Mouse (Mus musculus): ENCODE results near the gene Gm20605. TPM values are rescaled to one million over a fixed set of nuclear protein-coding genes. Genes with fewer than 3 reads are reported as not detected.
A peak's percentile ranks its signal among the peaks of the same experiment; 100 is the strongest.

The Gm20605 gene
- polyA plus RNA-seq, 1 experiment, result 3.3 TPM

- TF ChIP-seq MYOD1 (IDR thresholded peaks at IDR 0.05; ENCODE audit: control insufficient read depth in 1 of 3, insufficient read length in 2 of 3, low read depth in 2 of 3) (no peak), REST (IDR thresholded peaks at IDR 0.05; ENCODE audit: insufficient read depth, insufficient read length) (no peak), USF1 (IDR thresholded peaks at IDR 0.05; ENCODE audit: low read depth) (no peak), MAX (IDR thresholded peaks at IDR 0.05; ENCODE audit: low read depth) (no peak)
- Histone ChIP-seq H3K4me3 (no peak overlapping the region), H3K4me2 (ENCODE audit: low read depth) (no peak overlapping the region), H3ac (ENCODE audit: control insufficient read depth, insufficient read length) (no peak overlapping the region), H3K36me3 (ENCODE audit: control insufficient read depth, insufficient read depth) (no peaks in the 10 kb centered on the region), H3K27me3 (ENCODE audit: control insufficient read depth, insufficient read depth, insufficient read length) (no peaks in the 10 kb centered on the region), H3K79me2 (ENCODE audit: control insufficient read depth, insufficient read depth) (peaks cover 13% of the 10 kb centered on the region)
These were observed 30.7 kb upstream of the Gm20605 start for GRCm38 (mm10) chr5:137598100-137598826.

DNA sequence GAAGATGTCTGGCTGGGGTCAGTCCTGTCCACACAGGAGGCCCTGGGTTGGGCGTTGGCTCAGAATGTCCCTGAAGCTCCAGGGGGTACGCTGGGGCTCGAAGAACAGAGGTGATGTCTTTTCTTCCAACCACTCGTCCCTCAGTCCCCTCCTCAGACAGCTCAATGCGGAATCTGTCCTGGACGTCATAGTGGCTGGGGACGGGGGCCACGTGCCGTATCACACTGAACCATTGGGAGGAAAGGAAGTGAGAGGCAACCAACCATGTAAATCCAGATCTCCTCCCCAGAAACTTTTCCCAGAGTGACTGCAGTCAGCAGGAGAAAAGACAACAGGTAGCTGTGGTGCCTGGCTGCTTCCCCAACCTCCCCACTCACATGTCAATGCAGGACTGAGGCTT, 29.4 kb upstream of the Gm20605 start:
- H3K4me3 ChIP-seq, result peak overlapping the region; percentile 56
- peak overlapping the region; percentile 96 for H3K4me2 ChIP-seq (ENCODE audit: low read depth)
- H3K79me2 ChIP-seq (ENCODE audit: control insufficient read depth, insufficient read depth), result peaks cover 13% of the 10 kb centered on the region
- no peaks in the 10 kb centered on the region for H3K36me3 ChIP-seq (ENCODE audit: control insufficient read depth, insufficient read depth)
- H3K27me3 ChIP-seq (ENCODE audit: control insufficient read depth, insufficient read depth, insufficient read length), result no peaks in the 10 kb centered on the region
- no peak for TF ChIP-seq TCF3 (IDR thresholded peaks at IDR 0.05; ENCODE audit: insufficient read length, low read depth)
- TF ChIP-seq E2F4 (IDR thresholded peaks at IDR 0.05; ENCODE audit: insufficient read depth), result no peak
- no peak for TF ChIP-seq MAX (IDR thresholded peaks at IDR 0.05; ENCODE audit: low read depth)
- no peak for TF ChIP-seq USF1 (IDR thresholded peaks at IDR 0.05; ENCODE audit: low read depth)
- TF ChIP-seq REST (IDR thresholded peaks at IDR 0.05; ENCODE audit: insufficient read depth, insufficient read length), result no peak
- TF ChIP-seq MYOD1 (IDR thresholded peaks at IDR 0.05; ENCODE audit: control insufficient read depth in 1 of 3, insufficient read length in 2 of 3, low read depth in 2 of 3), result no peak
- no peak for TF ChIP-seq SRF (IDR thresholded peaks at IDR 0.05; ENCODE audit: control insufficient read depth, insufficient read length, low read depth)
- no peak for TF ChIP-seq POLR2A (IDR thresholded peaks at IDR 0.05; ENCODE audit: insufficient read length, low read depth)
- TF ChIP-seq TCF12 (IDR thresholded peaks at IDR 0.05; ENCODE audit: insufficient read depth, poor library complexity, severe bottlenecking), result no peak
- TF ChIP-seq MYOG (IDR thresholded peaks at IDR 0.05; ENCODE audit: control insufficient read depth in 1 of 3, insufficient read depth in 1 of 3, insufficient read length in 2 of 3, low read depth in 2 of 3), result no peak
- no peak for TF ChIP-seq POLR2AphosphoS2 (IDR thresholded peaks at IDR 0.05; ENCODE audit: insufficient read length, low read depth)
- TF ChIP-seq CEBPB (IDR thresholded peaks at IDR 0.05; ENCODE audit: insufficient read depth, poor library complexity, severe bottlenecking), result no peak
- no peak overlapping the region for H3ac ChIP-seq (ENCODE audit: control insufficient read depth, insufficient read length)

GRCm38 (mm10) chr5:137600281-137600618, 28.7 kb upstream of the Gm20605 start:
- H3K79me2 ChIP-seq (ENCODE audit: control insufficient read depth, insufficient read depth), result peaks cover 13% of the 10 kb centered on the region
- H3K27me3 ChIP-seq (ENCODE audit: control insufficient read depth, insufficient read depth, insufficient read length), result no peaks in the 10 kb centered on the region
- peaks cover 6% of the 10 kb centered on the region for H3K36me3 ChIP-seq (ENCODE audit: control insufficient read depth, insufficient read depth)
- peak overlapping the region; percentile 56 for H3K4me3 ChIP-seq
- TF ChIP-seq TCF3 (IDR thresholded peaks at IDR 0.05; ENCODE audit: insufficient read length, low read depth), result no peak
- TF ChIP-seq CEBPB (IDR thresholded peaks at IDR 0.05; ENCODE audit: insufficient read depth, poor library complexity, severe bottlenecking), result no peak
- TF ChIP-seq USF1 (IDR thresholded peaks at IDR 0.05; ENCODE audit: low read depth), result no peak
- no peak for TF ChIP-seq REST (IDR thresholded peaks at IDR 0.05; ENCODE audit: insufficient read depth, insufficient read length)
- peak; percentile 51 for TF ChIP-seq POLR2AphosphoS2 (IDR thresholded peaks at IDR 0.05; ENCODE audit: insufficient read length, low read depth)
- TF ChIP-seq TCF12 (IDR thresholded peaks at IDR 0.05; ENCODE audit: insufficient read depth, poor library complexity, severe bottlenecking), result no peak
- TF ChIP-seq POLR2A (IDR thresholded peaks at IDR 0.05; ENCODE audit: insufficient read length, low read depth), result no peak
- TF ChIP-seq E2F4 (IDR thresholded peaks at IDR 0.05; ENCODE audit: insufficient read depth), result no peak
- TF ChIP-seq MYOD1 (IDR thresholded peaks at IDR 0.05; ENCODE audit: control insufficient read depth in 1 of 3, insufficient read length in 2 of 3, low read depth in 2 of 3), result peak in 1 of 3 experiments; percentile 0
- no peak for TF ChIP-seq MAX (IDR thresholded peaks at IDR 0.05; ENCODE audit: low read depth)
- H3ac ChIP-seq (ENCODE audit: control insufficient read depth, insufficient read length), result peak overlapping the region; percentile 43
- peak overlapping the region; percentile 96 for H3K4me2 ChIP-seq (ENCODE audit: low read depth)

- H3K27me3 ChIP-seq (ENCODE audit: control insufficient read depth, insufficient read depth, insufficient read length), result no peaks in the 10 kb centered on the region
- H3K36me3 ChIP-seq (ENCODE audit: control insufficient read depth, insufficient read depth), result peaks cover 9% of the 10 kb centered on the region
- H3K4me2 ChIP-seq (ENCODE audit: low read depth), result peak within 1 kb of the TSS; percentile 96
- TF ChIP-seq MYOD1 (IDR thresholded peaks at IDR 0.05; ENCODE audit: control insufficient read depth in 1 of 3, insufficient read length in 2 of 3, low read depth in 2 of 3) (peak in 1 of 3 experiments; percentile 0), USF1 (IDR thresholded peaks at IDR 0.05; ENCODE audit: low read depth) (no peak), E2F4 (IDR thresholded peaks at IDR 0.05; ENCODE audit: insufficient read depth) (no peak), SRF (IDR thresholded peaks at IDR 0.05; ENCODE audit: control insufficient read depth, insufficient read length, low read depth) (peak; percentile 93), TCF12 (IDR thresholded peaks at IDR 0.05; ENCODE audit: insufficient read depth, poor library complexity, severe bottlenecking) (no peak), MYOG (IDR thresholded peaks at IDR 0.05; ENCODE audit: control insufficient read depth in 1 of 3, insufficient read depth in 1 of 3, insufficient read length in 2 of 3, low read depth in 2 of 3) (peak in 1 of 3 experiments; percentile 29), POLR2A (IDR thresholded peaks at IDR 0.05; ENCODE audit: insufficient read length, low read depth) (peak; percentile 60), TCF3 (IDR thresholded peaks at IDR 0.05; ENCODE audit: insufficient read length, low read depth) (no peak), CEBPB (IDR thresholded peaks at IDR 0.05; ENCODE audit: insufficient read depth, poor library complexity, severe bottlenecking) (no peak), POLR2AphosphoS2 (IDR thresholded peaks at IDR 0.05; ENCODE audit: insufficient read length, low read depth) (peak; percentile 39), MAX (IDR thresholded peaks at IDR 0.05; ENCODE audit: low read depth) (no peak), REST (IDR thresholded peaks at IDR 0.05; ENCODE audit: insufficient read depth, insufficient read length) (no peak)
- H3ac ChIP-seq (ENCODE audit: control insufficient read depth, insufficient read length), result peak within 1 kb of the TSS; percentile 43
- peak within 1 kb of the TSS; percentile 56 for H3K4me3 ChIP-seq
- H3K79me2 ChIP-seq (ENCODE audit: control insufficient read depth, insufficient read depth), result peaks cover 13% of the 10 kb centered on the region
These were observed 28.2 kb upstream of the Gm20605 start, which contains the start of gene Mospd3 for GRCm38 (mm10) chr5:137600619-137601364. TSS of gene Mospd3 (minus strand) at chr5:137601058.

All from myocyte (in vitro differentiated cells).